Mouse (Mus musculus) ES-E14 (cell line): ENCODE data around the gene Lypd6.

Experiments
- HCFC1 ChIP-seq: IDR thresholded peaks from 2 replicates; pipeline ENCODE4 v1.6.1; 2012; ENCODE audit warnings: low read length, inconsistent platforms, borderline replicate concordance; ENCODE audit not compliant: insufficient read depth
- ZNF384 ChIP-seq: IDR thresholded peaks from 2 replicates; pipeline ENCODE4 v1.6.1; 2012; ENCODE audit warnings: low read depth, low read length, inconsistent platforms

DNA sequence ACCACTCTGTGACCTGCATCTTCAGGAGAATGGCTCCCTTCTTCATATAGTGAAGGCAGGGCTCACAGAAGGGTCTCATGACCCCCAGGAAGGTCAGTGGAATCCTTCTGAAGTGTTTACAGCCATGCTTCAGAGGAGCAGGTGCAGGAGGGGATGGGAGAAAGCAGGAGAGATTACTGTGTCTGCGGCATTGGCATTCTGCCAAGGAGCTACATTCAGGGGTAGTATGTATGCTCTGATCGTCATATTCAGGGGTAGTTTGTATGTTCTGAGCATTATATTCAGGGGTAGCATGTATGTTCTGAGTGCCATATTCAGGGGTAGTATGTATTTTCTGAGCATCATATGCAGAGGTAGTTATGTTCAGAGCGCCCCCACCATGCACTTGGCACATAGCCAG, 30.1 kb downstream of the Lypd6 start:
- no peak for TF ChIP-seq ZNF384
- TF ChIP-seq HCFC1: no peak
